Mouse (Mus musculus): ENCODE measurements around the gene Il1rapl1. TPM values are rescaled to one million over a fixed set of nuclear protein-coding genes. Genes with fewer than 3 reads are reported as not detected.

Gene Il1rapl1
- total RNA-seq (2021) = under 1 TPM; 0.07 to 0.12 TPM
- long read RNA-seq, experiment 1 = 0 reads
- long read RNA-seq, experiment 2 = 0 reads

DNA sequence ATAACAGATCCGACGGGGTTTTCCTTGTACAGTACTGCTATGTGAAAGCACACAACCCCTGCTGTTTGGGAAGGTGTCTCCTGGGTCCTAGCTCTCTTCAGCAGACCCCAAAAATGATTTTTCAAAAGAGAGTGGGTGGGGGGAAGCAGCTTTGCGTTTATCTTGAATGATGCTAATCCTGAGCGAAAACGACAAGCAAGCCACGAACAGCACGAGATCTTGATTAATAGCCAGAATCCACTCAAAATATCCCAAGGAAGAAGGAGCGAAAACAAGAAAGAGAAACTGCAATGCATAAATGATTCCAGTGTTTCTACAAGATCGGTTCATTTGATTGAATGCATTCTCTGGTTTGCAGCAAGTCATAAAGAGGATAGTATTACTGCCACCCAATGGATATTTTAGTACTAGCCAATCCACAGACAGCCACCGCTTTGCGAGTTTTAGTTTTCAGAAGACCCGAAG, at the start of gene Il1rapl1:
Gene Il1rapl1 (minus strand): TSS at position 37 of the 465 bp plus-strand sequence.
- no peak for DNase-seq

DNA sequence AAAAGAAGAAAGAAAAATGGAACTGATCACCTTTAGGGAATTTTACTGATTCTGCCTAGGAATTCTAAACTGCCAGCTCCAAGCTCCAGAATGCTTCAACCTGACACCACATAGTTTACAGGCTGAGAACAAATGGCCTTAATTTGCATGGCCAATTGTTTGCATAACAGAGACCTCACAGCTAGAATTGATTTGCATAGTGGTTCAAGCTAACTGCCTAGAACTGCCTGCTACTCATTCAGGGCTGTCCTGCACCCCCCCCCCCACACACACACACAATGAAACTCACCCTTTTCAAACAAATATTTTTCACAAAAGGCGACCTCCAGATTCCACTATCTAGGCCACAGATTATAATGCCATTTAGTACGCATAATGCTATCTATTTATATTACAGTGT, 42.6 kb upstream of the Il1rapl1 start:
- DNase-seq = no peak

DNA sequence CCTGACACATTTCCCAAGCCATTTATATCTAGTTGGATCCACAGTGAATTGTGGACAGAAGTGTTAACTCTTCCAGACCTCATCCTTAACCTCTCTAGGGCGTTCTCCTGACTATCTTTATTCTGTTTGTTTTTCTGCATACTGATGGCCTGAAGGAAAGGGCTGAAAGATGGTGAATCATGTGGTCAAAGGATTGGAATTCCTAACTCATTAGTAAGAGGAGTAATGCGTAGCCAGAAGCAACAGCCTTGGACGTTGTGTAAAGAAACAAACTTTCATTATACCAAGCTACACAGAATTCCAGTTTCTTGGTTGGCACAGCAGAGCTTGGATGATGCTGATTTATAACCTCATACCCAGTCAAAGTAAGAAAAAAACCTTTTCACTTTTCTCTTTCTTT, 10.2 kb upstream of the Il1rapl1 start:
- DNase-seq = no peak

DNA sequence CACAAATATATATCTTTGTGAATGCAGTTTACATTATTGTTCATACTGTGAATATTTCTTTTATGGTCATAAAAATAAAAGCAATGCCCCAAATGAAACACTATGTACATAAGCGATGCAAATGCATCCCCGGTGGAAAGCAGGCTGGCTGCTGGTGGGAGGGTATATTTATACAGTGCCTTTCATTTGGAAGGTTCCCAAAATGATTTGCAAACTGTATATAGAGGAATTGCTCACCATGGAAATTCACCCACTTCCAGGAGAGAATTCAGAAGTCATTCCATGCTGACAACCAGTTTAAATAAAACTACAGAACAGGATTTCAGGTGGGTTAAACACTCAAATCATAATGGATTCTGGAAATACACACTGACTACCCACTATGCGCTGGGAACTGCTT, 4.6 kb upstream of the Il1rapl1 start:
- DNase-seq = no peak

DNA sequence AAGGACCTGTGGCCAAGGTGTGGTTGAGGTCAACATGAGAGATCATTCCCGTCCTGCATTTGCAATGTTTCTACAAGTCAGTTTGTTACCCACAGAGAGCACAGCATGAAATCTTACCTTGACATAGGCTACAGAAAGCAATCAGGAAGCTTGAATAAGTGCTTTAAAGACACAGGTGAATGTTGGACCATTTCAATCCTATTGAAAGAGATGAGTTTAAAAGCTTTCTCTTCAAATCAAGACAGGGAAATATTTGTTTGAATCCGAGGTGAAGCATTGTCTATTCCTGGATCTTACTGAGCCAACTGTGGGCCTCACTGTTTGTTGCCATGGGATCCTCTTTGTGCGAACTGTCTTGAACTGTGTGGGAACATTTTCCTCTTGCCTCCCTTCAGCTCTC, 2.4 kb upstream of the Il1rapl1 start:
- DNase-seq = no peak

DNA sequence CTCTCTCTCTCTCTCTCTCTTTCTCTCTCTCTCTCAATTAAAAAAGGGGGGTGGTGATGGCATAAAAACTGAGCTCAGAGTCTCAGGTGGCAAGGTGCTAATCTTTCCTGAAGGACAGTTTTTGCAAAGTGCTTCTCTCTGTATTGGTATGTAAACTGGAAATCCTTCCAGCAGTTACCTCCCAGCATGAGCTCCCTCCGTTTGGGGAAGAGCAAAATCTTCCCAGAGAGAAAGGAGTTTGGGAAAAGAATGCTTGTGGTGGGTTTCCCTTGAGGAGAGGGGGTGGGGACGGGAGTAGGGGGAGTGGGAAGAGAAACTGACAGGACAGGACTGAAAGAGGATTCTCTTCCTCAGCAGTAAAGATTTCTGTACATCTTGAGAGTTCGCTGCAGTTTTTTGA, 881 bp upstream of the Il1rapl1 start:
- DNase-seq = no peak

DNA sequence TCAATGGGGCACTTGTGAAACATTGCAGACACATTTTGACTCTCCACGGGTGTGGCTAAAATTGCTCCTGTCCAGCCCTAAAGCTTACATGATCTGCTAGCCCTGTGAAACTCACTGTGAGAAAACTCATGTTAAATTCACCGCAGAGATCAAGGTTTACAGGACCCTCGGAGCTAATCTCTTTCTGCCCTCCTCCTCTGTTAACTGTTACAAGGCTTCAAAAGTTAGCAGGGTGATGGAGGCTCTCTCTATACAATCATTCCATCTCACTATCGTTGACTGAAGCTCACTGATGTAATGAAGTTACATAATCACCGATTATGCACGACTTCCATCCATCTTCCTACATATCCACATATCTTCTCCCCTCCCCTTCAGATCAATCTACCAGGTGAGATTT, 1.9 kb downstream of the Il1rapl1 start:
- DNase-seq = no peak

DNA sequence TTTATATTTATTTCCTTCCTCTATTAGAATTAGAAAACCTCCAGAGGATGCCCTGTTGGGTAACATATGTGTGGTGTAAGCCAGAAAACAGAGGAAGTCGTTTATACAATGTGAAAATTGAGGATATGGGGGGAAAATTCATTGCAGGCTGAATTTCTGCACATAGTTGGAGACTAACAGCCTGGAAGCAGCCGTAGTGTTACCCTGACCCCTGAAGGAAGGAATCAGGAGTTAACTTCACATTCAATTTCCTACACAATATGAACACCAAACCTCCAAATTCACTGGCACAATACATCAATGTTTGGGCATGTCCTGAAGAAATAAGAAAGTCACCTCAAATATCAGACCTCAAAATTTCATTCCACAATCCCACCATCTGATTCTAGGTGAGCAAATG, 3.2 kb downstream of the Il1rapl1 start:
- DNase-seq = no peak

DNA sequence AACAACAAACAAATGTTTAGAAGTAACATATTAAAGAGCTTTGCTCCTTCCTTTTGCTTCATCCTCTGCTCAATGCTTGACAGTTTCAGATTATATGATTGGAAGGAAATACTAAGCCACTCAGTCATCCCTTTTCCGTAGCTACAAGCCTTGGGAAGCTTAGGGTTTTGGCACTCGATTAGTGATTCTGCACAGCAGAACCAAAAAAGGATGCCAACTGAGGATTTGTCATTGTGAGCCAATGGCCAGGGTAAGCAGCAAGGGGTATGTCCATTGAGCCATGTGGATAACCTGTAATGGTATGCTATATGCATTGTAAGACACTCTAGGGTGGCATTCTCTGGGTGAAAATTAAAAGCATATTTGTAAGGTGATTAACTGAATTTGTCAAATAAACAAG, 5.7 kb downstream of the Il1rapl1 start:
- no peak for DNase-seq

DNA sequence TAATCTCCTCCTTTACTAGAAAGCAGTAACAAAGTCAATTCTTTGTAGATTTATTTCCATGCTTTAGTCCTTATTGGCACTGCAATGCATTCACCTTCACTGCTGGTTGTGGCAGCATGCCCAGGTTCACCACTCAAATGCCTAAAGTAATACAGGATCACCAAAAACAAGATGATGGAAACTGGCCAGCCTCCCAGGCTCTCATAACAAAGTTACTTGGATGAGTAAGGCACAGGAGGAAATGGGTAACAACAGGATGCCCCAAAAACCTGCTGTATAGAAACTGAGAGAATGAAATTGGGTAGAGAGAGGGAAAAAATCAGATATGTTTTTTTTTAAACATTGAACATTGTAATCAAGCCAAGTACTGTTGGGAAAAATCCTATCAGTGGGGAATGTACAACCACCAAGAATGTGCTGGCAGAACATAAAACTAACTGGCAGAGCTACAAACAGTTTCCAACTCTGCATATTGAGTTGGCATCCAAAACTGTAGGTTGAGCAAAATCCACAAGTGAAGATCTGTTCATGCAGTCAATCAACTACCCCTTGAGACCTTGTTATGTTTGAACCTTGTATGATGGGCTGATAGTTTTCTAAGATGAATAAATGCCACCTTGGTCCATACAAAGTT, 21.4 kb downstream of the Il1rapl1 start:
- no peak for DNase-seq

DNA sequence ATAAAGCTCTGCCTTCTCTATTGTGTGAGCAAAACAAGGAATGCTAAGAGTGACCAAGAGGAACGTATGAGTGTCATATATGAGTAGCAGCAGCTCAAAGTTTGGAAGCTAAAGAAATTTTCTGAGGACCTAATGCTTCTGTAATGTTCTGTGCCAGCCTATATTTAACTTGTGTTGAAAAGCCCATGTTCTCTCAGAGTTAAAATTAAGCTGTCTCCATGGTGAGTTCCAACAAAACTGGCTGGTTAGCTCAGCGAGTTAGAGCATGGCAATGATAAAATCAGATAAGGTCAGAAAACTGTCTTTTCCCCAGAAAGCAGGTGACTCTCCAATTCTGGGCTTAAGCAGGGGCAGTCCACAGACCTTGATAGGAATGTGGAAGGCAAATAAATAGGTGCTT, 25.6 kb downstream of the Il1rapl1 start:
- no peak for DNase-seq

DNA sequence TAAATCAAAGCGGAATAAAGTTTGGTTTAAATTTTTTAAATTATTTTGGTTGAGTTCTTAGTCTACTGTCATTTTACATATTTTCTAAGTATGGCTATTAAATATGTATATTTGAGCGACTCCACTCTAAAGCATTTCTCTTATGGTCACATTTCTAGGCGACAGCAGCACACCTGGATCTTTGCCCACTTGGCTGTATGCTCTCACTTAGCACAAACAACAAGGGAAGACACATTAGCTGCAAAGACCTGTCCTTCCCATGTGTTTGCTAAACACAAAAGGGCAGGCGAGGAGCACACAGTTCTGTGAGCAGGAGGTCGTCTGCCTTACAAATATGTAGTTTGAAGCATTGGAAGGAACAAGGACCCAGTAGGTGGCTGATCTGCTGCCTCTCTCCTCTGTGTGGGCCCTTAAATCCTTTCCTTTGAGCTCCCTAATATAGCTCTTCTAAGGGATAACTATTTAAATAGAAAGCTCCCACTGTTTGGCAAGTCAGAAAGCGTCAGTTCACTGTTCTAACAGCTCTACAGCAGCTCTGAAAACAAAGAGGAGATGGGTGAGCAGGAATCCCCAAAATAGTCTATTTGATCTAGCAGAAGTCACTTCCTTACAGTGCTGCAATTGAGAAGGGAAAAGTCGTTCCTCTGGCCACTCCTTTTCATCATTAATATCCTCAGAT, 42.6 kb downstream of the Il1rapl1 start:
- DNase-seq = no peak

DNA sequence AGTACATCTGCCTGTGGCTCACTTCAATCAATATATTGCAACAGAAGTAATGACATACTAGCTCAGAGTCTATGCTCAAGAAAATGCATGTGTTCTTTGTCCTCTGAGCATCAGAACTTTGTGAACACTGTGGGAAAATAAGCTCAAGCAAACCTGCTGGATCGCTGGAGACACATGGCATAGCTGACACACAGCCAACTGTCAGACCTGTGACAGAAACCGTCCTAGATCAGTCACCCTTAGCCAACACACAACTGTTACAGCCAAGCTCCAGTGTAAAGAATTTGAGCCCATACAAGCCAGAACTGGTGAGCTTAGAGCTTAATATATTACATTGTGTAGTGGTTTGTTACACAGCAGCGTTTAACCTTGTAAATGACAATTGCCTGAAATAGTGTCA, 45.1 kb downstream of the Il1rapl1 start:
- no peak for DNase-seq

DNA sequence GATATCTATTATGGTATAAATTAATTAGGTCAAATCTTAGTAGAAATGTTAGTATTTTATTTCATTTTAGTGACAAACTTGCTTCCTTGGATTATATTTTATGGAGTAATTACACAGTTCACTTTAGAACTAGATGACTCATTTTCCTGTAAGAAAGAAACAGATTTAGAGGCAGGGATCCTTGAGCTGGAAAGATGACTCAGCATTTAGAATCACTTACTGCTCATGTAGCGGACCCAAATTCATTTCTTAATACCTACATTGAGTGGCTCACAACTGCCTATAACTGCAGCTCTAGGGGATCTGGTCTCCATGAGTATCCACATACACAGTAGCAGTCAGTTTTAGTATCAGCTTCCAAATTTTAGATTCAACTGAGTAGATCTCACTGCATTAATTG, 71.9 kb downstream of the Il1rapl1 start:
- DNase-seq = no peak

DNA sequence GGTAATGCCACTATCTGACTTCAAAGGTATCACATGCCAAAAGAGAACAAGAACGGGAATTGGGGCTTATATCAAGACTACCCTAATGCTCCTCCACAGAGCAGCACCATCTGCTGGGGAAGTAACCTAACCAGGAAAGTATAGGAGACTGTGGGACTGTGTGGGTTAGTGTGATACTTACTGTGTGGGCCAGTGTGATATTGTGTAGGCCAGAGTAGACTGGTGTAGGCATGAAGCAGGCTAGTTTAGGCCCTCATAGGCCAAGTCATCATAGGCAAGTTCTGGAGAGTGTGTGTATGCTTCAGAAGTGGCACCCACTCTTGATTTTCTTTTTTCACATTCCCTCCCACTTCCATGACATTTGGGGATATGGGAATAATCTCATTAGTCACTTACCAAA, 76.5 kb downstream of the Il1rapl1 start:
- no peak for DNase-seq

DNA sequence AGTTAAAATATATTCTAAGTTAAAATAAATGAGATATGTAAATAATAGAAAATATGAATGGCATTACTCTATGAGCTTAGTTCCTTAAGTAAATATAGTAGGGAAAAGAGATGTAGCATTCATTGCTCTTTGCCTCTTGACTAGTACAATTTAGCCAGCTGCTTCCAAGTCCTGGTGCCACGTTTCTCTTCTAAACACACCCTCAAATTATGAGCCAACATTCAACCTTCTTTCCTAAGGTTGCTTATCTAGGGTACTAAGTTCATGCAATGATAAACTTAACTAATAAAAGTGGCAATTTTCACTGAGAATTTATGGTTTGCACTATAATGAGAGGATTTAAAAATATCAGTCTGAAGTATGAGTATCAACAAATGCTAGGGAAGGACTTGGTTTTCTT, 218.3 kb downstream of the Il1rapl1 start:
- DNase-seq = no peak

DNA sequence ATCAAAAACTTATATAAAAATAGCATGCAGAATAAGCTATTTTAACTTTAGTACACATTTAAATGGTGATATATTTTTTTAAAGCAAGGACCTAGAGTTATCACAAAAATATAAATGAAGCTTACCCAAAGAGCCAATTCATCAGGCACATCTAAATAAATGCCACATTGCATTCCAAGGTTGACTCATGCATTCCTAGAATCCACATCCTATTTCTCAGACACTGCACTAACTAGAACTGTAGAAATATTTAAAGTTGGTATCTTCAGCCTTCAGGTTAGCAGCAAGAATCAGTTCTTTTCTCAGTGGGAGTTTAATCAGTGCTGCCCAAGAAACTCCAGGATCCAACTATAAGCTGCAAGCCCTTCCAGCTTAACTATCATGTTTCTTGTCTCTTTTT, 223.5 kb downstream of the Il1rapl1 start:
- no peak for DNase-seq

DNA sequence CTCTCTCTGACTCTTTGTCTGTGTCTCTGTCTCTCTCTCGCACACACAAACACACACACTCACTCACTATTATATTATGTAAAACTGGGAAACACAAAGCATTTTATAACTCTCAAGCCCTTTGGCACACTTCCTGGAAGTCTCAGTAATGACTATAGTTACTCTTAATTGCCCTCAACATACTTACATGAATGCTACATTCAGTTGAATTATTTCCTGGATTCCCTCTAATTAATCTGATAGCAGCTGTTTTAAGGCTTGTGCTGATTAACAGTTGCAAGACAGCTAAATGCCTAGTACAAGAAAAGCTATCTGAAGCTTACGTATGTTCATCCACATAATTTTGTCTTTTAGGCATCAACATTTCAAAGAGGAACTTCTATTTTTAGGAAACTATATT, 261.3 kb downstream of the Il1rapl1 start:
- no peak for DNase-seq

DNA sequence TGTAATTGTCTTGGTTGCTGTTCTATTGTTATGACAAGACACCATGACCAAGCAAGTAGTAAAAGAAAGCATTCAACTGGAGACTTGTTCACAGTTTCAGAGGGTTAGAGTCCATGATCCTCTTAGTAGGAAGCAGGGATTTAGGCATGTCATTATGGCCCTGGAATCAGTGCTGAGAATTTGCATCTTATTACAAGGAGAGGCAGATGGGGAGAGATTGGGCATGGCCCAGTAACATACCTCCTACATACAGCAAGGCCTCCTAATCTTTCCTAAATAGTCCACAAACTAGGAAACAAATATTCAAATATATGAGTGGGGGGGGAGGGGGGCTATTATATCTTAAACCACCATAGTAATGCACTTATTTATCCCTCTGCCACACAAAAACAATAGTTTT, 301.6 kb downstream of the Il1rapl1 start:
- DNase-seq = no peak

DNA sequence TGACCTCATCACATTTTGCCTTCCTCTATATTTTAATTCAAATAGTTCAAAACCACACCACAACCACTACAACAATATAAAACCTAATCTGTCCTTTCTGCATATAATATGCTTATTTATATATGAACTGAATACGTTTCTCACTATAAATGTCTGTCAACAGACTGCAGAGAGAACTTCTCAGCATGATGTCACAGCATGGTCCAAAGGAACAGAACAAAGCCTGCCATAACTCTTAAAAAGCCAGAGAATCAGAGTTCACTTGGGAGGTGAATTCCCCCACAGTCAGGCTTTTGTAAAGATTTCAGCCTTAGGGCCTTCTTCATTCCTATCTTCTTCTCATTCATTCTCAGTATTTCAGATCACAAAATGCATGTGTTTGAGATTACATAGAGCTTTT, 307.7 kb downstream of the Il1rapl1 start:
- DNase-seq = no peak

DNA sequence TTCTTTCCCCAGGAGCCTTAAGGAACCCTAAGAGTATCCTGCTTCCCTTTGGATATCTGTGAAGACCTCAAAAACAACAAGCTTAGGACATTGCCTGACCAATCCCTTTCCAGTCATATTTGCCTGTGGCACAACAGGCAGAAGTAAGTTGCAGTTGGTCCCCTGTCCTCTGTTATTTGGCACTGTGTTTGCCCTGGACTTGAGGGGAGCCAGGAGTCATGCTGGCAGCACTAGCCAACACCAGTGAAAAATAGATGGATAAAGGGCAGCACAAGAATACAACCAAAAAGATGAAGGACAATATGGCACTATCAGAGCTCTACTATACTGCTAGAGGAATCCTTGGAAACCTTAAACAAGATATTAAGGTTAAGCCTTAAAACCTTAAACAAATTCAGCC, 322.4 kb downstream of the Il1rapl1 start:
- no peak for DNase-seq

DNA sequence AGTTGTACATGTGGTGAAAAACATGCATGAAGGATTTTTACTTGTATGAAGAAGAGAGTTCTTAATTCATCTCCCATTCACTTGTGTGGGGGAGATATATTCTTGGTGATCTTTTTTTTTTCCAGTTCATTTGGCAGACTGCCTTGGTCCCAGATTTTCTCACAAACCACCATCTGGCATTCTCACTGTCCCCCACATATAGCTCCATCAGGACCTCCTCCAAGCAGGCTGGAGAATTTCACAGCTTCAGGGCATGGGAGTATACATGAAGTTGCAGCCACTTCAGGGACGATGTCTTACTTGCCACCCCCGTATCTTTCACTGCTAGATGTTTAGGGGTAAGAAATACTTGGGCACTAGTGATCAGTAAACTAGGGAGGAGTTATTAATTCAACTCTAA, 404.9 kb downstream of the Il1rapl1 start:
- no peak for DNase-seq

DNA sequence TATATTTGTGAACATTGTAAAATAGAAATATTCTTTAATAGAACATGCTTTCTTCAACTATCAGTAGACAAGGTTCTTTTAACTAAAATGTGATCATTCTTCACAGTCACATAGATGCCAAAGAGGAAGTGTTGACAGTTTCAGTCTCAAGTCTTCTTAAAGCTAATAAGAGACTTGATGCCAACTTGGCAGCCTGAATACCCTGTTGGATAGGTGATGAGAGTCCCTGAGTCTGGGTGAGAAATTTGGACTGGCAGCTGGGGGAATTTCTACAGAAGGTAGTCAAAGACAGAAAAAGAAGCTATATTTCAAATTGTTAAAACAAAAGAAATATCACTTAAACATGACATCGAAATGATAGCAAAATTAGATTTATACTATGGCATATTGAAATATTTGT, 451.6 kb downstream of the Il1rapl1 start:
- no peak for DNase-seq

DNA sequence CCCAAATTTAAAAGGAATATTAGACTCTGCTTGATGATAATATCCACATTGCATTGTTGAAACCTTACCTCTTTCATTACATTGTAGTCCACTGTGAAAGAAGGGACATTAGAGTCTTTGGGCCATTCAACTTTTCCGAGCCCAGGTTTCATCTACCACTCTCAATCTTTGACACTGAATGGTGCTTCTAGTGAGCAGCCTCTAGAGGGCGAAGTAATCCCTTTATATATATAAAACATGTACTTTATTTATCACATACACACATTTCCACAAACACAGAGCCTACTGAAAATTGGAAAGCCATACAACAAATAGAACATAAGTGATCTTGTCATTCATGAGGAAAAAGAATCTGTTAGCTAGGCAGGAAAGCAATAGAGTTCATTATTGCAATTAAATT, 459.8 kb downstream of the Il1rapl1 start:
- DNase-seq = no peak

All from gastrocnemius, postnatal 10 days (tissue).